Mouse (Mus musculus) limb, embryonic 11.5 days (tissue): ENCODE results near the gene Tomm5. TPM values are rescaled to one million over a fixed set of nuclear protein-coding genes. Genes with fewer than 3 reads are reported as not detected.

Source experiments
- ATAC-seq: fragments of 200-750 bp; cut with Nextera tagmentation; 2 replicates; pipeline ENCODE4 v1.8.0; 2017; ENCODE audit warnings: low read depth; ENCODE audit not compliant: insufficient number of reproducible peaks, low FRiP score, low TSS enrichment
- DNase-seq: peaks from one replicate; pipeline ENCODE4 v3.0.0-alpha.2; 2015; ENCODE audit warnings: low spot score
- H3K27ac ChIP-seq: fragments of 300-500 bp; sonication (generic); replicated peaks from 2 replicates; pipeline ENCODE4 v1.5.1; 2014; ENCODE audit warnings: low read depth, mild to moderate bottlenecking, low read length
- H3K27me3 ChIP-seq: fragments of 300-500 bp; sonication (generic); 2 replicates; pipeline ENCODE4 v1.6.1; 2014; ENCODE audit warnings: mild to moderate bottlenecking, low read length, mixed read lengths; ENCODE audit not compliant: control insufficient read depth, insufficient read depth
- H3K36me3 ChIP-seq: fragments of 300-500 bp; sonication (generic); 2 replicates; pipeline ENCODE4 v1.6.1; 2014; ENCODE audit warnings: mild to moderate bottlenecking, low read length, moderate library complexity, mixed read lengths; ENCODE audit not compliant: control insufficient read depth, insufficient read depth
- H3K4me1 ChIP-seq: fragments of 300-500 bp; sonication (generic); 2 replicates; pipeline ENCODE4 v1.6.1; 2014; ENCODE audit warnings: low read length, mixed read lengths; ENCODE audit not compliant: control insufficient read depth, insufficient read depth
- H3K4me2 ChIP-seq: fragments of 300-500 bp; sonication (generic); 2 replicates; pipeline ENCODE4 v1.6.1; 2014; ENCODE audit warnings: low read depth, mild to moderate bottlenecking, moderate library complexity; ENCODE audit not compliant: severe bottlenecking
- H3K4me3 ChIP-seq: fragments of 300-500 bp; sonication (generic); 2 replicates; pipeline ENCODE4 v1.5.1; 2014; ENCODE audit warnings: low read depth, low read length
- H3K9ac ChIP-seq: fragments of 300-500 bp; sonication (generic); 2 replicates; pipeline ENCODE4 v1.6.1; 2014; ENCODE audit warnings: mild to moderate bottlenecking, low read length
- H3K9me3 ChIP-seq: fragments of 300-500 bp; sonication (generic); 2 replicates; pipeline ENCODE4 v1.6.1; 2016; ENCODE audit warnings: low read length; ENCODE audit not compliant: control insufficient read depth
- WGBS: fragments of 180-500 bp; shearing (Covaris S2); extraction: QIAGEN DNeasy Blood & Tissue Kit; methylation state at CpG from one replicate; pipeline ENCODE4 v1.1.7; 2014; 5-methylcytosine and 5-hydroxymethylcytosine counted together
- polyA plus RNA-seq: library from polyadenylated mRNA; unstranded; fragments of >200 nt; fragmentation: Nextera tagmentation; extraction: Ambion mirVana; gene quantifications from 2 replicates; pipeline ENCODE4 v1.2.1, GENCODE M21; 2014

The Tomm5 gene
- polyA plus RNA-seq, 1 experiment from 2014 or later = 204 TPM

GRCm38 (mm10) chr4:45108456-45109110, 669 bp upstream of the Tomm5 start:
- ATAC-seq = no peak
- Histone ChIP-seq H3K27me3 (no peaks in the 10 kb centered on the region), H3K9me3 (no peaks in the 10 kb centered on the region), H3K4me3 (no peak overlapping the region; the same call in 1 of the 2 replicates), H3K27ac (no peak overlapping the region), H3K9ac (no peak overlapping the region), H3K4me1 (peaks cover 4% of the 10 kb centered on the region), H3K36me3 (peaks cover 8% of the 10 kb centered on the region; the same call in 1 of the 2 replicates), H3K4me2 (peak overlapping the region; percentile 1; the same call in 1 of the 2 replicates)
- 72% methylated on average over 8 of the region's 8 CpGs for WGBS
- no peak for DNase-seq

GRCm38 (mm10) chr4:45107066-45107465, 848 bp downstream of the Tomm5 start:
- DNase-seq (no peak), ATAC-seq (no peak)
- Histone ChIP-seq H3K4me3 (peak overlapping the region; percentile 96), H3K9me3 (no peaks in the 10 kb centered on the region), H3K27ac (no peak overlapping the region), H3K36me3 (peaks cover 10% of the 10 kb centered on the region; the same call in 1 of the 2 replicates), H3K4me1 (peaks cover 4% of the 10 kb centered on the region), H3K27me3 (no peaks in the 10 kb centered on the region), H3K9ac (peak overlapping the region; percentile 83), H3K4me2 (peak overlapping the region; percentile 72)
- 11% methylated on average over 4 of the region's 4 CpGs for WGBS

- DNase-seq (no peak), ATAC-seq (no peak)
- no peak overlapping the region for H3K4me3 ChIP-seq
- H3K36me3 ChIP-seq = peaks cover 10% of the 10 kb centered on the region; the same call in 1 of the 2 replicates
- 79% methylated on average over 5 of the region's 5 CpGs for WGBS
- H3K27me3 ChIP-seq = no peaks in the 10 kb centered on the region
- H3K9ac ChIP-seq = no peak overlapping the region
- H3K9me3 ChIP-seq = no peaks in the 10 kb centered on the region
- H3K4me1 ChIP-seq = peaks cover 4% of the 10 kb centered on the region
- H3K27ac ChIP-seq = no peak overlapping the region
- H3K4me2 ChIP-seq = no peak overlapping the region
These were observed 1.5 kb downstream of the Tomm5 start for GRCm38 (mm10) chr4:45106409-45106808.

GRCm38 (mm10) chr4:45097198-45097872, 10.6 kb downstream of the Tomm5 start:
- no peak overlapping the region for H3K4me2 ChIP-seq
- H3K9ac ChIP-seq = no peak overlapping the region
- H3K4me1 ChIP-seq = no peaks in the 10 kb centered on the region
- H3K9me3 ChIP-seq = no peaks in the 10 kb centered on the region
- ATAC-seq = no peak
- no peak overlapping the region for H3K4me3 ChIP-seq
- 25% methylated on average over 7 of the region's 7 CpGs for WGBS
- no peaks in the 10 kb centered on the region for H3K27me3 ChIP-seq
- peak; percentile 89 for DNase-seq
- H3K27ac ChIP-seq = no peak overlapping the region
- H3K36me3 ChIP-seq = no peaks in the 10 kb centered on the region

GRCm38 (mm10) chr4:45084895-45085290, 23.0 kb downstream of the Tomm5 start:
- Histone ChIP-seq H3K27ac (no peak overlapping the region), H3K27me3 (no peaks in the 10 kb centered on the region), H3K9me3 (no peaks in the 10 kb centered on the region), H3K4me3 (peak overlapping the region; percentile 87; the same call in 1 of the 2 replicates), H3K4me1 (peaks cover 4% of the 10 kb centered on the region), H3K9ac (peak overlapping the region; percentile 34; the same call in 1 of the 2 replicates), H3K36me3 (no peaks in the 10 kb centered on the region), H3K4me2 (peak overlapping the region; percentile 47; the same call in 1 of the 2 replicates)
- ATAC-seq = no peak; the same call in 1 of the 2 replicates
- no peak for DNase-seq
- WGBS = 54% methylated on average over 8 of the region's 8 CpGs

- DNase-seq (peak; percentile 96), ATAC-seq (peak; percentile 91)
- Histone ChIP-seq H3K36me3 (no peaks in the 10 kb centered on the region), H3K27ac (no peak within 1 kb of the TSS; the same call in 1 of the 2 replicates), H3K4me2 (peak within 1 kb of the TSS; percentile 64), H3K27me3 (no peaks in the 10 kb centered on the region), H3K4me3 (peak within 1 kb of the TSS; percentile 87), H3K4me1 (peaks cover 4% of the 10 kb centered on the region), H3K9me3 (no peaks in the 10 kb centered on the region), H3K9ac (peak within 1 kb of the TSS; percentile 91)
- WGBS = under 1% methylated on average over 74 of the region's 77 CpGs
These were observed 23.7 kb downstream of the Tomm5 start, which contains the start of gene Fbxo10 for GRCm38 (mm10) chr4:45084021-45084894. Gene Fbxo10 (minus strand): TSS chr4:45084604.

GRCm38 (mm10) chr4:45083487-45083886, 24.4 kb downstream of the Tomm5 start:
- H3K36me3 ChIP-seq = no peaks in the 10 kb centered on the region
- no peak overlapping the region for H3K27ac ChIP-seq
- peak overlapping the region; percentile 64 for H3K4me2 ChIP-seq
- 0 out of 2 replicates have a peak, but pooled peaks have one; percentile 8 for ATAC-seq
- H3K9ac ChIP-seq = no peak overlapping the region; the same call in 1 of the 2 replicates
- no peaks in the 10 kb centered on the region for H3K9me3 ChIP-seq
- H3K27me3 ChIP-seq = no peaks in the 10 kb centered on the region
- WGBS = 3% methylated on average over 8 of the region's 8 CpGs
- peak overlapping the region; percentile 87 for H3K4me3 ChIP-seq
- peaks cover 4% of the 10 kb centered on the region for H3K4me1 ChIP-seq
- DNase-seq = peak; percentile 25

- Histone ChIP-seq H3K27ac (no peak overlapping the region), H3K4me2 (no peak overlapping the region; the same call in 1 of the 2 replicates), H3K9me3 (no peaks in the 10 kb centered on the region), H3K36me3 (no peaks in the 10 kb centered on the region), H3K4me1 (peaks cover 4% of the 10 kb centered on the region), H3K4me3 (no peak overlapping the region), H3K27me3 (no peaks in the 10 kb centered on the region), H3K9ac (no peak overlapping the region)
- 86% methylated on average over 9 of the region's 9 CpGs for WGBS
- ATAC-seq (no peak), DNase-seq (no peak)
These were observed 25.0 kb downstream of the Tomm5 start for GRCm38 (mm10) chr4:45082951-45083350.
